Mouse (Mus musculus) megakaryocyte progenitor cell, adult 5-6 weeks (primary cell): Measurements from ENCODE around the gene Arpp21. TPM values are rescaled to one million over a fixed set of nuclear protein-coding genes. Genes with fewer than 3 reads are reported as not detected.

Source experiments
- ATAC-seq: replicated peaks from 2 replicates; pipeline ENCODE4 v1.8.0; 2016; ENCODE audit warnings: mild to moderate bottlenecking, moderate TSS enrichment, inconsistent platforms; ENCODE audit not compliant: poor library complexity
- total RNA-seq, 2 experiments: library from RNA; stranded (forward) in 1 of 2; stranded (reverse) in 1 of 2; fragments of 157-497, 149-512 nt in 1 of 2; fragments of 200-1000 nt in 1 of 2; gene quantifications; 2 replicates each; pipeline versions ENCODE4 v1.2.3 to v1.2.4; 2015 to 2017

The Arpp21 gene
- total RNA-seq, 2 experiments from 2014 or later: 0.46 to 0.79 TPM

DNA sequence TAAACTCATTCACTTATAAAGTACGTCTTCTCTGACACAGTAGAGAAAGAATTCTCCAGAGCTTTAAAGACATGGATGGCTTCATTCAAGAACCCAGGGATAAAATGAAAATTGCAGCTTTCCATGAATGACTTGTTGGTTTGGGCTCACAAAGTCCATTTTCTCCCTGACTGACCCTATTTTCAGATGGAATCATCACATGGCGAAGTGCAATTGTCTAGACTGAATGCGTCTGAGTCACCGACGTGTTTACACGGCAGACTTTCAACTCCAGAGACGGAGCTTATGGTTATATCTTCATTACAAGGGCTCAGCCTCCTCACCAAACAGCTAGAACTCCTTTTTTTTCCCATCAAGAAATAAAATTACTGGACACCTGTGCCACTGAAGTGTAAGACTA, 203.6 kb downstream of the Arpp21 start:
- ATAC-seq: no peak

DNA sequence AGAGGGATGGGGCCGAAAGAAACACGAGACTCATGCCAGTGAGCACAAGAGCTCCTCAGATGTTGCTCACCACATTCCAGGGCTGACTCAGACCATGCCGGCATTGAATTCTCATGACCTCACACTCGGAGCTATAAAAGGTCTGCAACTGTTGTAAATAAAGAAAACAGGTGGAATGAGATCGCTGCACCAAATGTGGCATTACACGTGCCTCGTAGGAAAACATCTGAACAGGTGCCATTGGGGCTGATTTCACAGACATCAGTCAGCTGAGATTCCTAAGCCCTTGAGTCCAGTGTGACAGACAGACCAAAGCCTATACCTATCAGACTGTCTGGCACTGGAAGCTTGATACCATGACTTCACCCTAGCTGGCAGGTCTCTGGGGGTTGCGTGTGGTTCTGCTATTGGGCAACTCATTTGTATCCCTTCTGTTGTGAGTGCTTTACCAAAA, 212.1 kb downstream of the Arpp21 start:
- no peak for ATAC-seq

DNA sequence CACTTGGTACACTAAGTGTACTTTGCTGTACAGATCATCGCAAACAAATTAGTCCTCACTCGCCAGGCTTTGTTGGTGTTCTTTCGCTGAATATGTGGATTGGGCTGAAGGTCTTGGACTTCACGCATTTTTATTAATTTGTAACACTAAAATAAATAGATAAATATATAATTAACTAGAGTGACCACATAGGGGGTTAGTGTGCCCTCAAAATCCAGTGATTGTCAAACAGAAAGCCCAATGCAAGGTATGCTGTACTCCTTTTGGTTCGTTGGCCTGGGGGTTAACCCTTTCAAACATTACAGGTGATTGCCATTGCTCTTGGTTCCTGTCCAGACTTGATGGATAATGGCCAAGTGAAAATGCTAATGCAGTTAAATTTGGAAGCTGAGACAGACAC, 212.6 kb downstream of the Arpp21 start:
- no peak for ATAC-seq
